ENCODE assay signal across 8 mouse cellular contexts in the genomic region with DNA sequence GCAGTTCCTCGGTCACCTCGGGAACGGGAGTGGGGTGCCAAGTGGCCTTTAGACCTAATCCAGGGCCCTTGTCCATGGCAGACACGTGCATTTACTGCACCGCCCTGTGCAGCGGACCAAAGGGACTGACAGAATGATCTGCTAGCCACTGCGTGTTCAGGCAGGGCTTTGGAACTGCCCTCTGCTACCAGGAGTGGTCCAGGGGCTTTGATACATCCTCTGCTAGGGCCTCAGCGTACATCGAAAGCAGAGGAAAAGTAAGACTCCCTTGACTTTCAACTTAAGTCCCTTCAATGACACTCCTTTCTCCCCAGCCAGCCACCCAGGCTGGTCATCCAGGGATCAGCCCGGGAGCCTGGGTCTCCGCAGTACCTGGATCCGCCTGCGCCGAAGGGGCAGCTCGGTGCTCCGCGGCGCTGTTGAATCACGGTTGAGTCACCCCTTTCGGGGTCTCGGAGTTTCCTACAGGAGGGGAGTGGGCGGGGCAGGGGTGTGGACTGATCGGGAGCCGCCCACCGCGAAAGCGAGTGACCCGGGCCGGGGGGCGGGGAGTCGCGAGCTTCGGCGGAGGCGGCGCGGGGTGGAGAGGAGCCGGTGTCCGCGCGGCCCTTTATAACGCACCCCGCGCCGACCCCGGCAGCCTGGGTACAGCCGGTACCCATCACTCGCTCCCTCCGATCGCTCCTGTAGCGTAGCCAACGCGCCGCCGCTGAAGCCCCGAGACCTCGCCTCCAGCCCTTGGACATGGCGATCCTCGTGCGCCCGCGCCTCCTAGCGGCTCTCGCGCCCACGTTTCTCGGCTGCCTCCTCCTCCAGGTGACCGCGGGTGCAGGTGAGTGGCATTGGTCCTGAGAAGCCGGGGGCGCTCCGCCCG. TPM values are rescaled to one million over a fixed set of nuclear protein-coding genes. Genes with fewer than 3 reads are reported as not detected.
DNase-seq lines count a peak whose midpoint lies in the region; ATAC-seq and TF ChIP-seq lines count a peak whose summit lies in the region.

A gene (plus strand): TSS at position 567 of the 874 bp plus-strand sequence.

- H3K9ac ChIP-seq in embryonic facial prominence, embryonic 15.5 days: peak within 1 kb of the TSS; percentile 39; the same call in 1 of the 2 replicates
- H3K9ac ChIP-seq in heart, embryonic 12.5 days: peak within 1 kb of the TSS; percentile 78
- H3K9ac ChIP-seq in kidney, postnatal 0 days (ENCODE audit: low read depth, low read length): peak within 1 kb of the TSS; percentile 65
- H3K9ac ChIP-seq in liver, embryonic 12.5 days: no peak within 1 kb of the TSS
- peak within 1 kb of the TSS; percentile 76 for H3K9ac ChIP-seq in stomach, embryonic 16.5 days (ENCODE audit: low read length)

- H3K9me3 ChIP-seq in embryonic facial prominence, embryonic 15.5 days (replicated peaks): no peaks in the 10 kb centered on the region
- H3K9me3 ChIP-seq in heart, embryonic 12.5 days (replicated peaks): no peaks in the 10 kb centered on the region
- H3K9me3 ChIP-seq in kidney, postnatal 0 days (replicated peaks; ENCODE audit: low read length): no peaks in the 10 kb centered on the region
- H3K9me3 ChIP-seq in liver, embryonic 12.5 days (replicated peaks): no peaks in the 10 kb centered on the region
- H3K9me3 ChIP-seq in stomach, embryonic 16.5 days (replicated peaks; ENCODE audit: control insufficient read depth, low read length): no peaks in the 10 kb centered on the region

- ATAC-seq in embryonic facial prominence, embryonic 15.5 days (ENCODE audit: insufficient number of reproducible peaks, low FRiP score, low TSS enrichment, low read depth): peak; percentile 88
- ATAC-seq in heart, embryonic 12.5 days (ENCODE audit: insufficient number of reproducible peaks, low FRiP score): peak; percentile 86
- peak; percentile 85 for ATAC-seq in kidney, postnatal 0 days (replicated peaks; ENCODE audit: low FRiP score, low read depth)
- ATAC-seq in liver, embryonic 12.5 days: peak; percentile 58
- peak; percentile 89 for ATAC-seq in stomach, embryonic 16.5 days (ENCODE audit: insufficient read depth, low FRiP score)

- WGBS in embryonic facial prominence, embryonic 15.5 days: 1% methylated on average over 73 of the region's 73 CpGs
- under 1% methylated on average over 69 of the region's 73 CpGs for WGBS in heart, embryonic 12.5 days
- WGBS in kidney, postnatal 0 days: under 1% methylated on average over 73 of the region's 73 CpGs
- WGBS in liver, embryonic 12.5 days (ENCODE audit: insufficient replicate concordance): 1% methylated on average over 64 of the region's 73 CpGs
- WGBS in stomach, embryonic 16.5 days: 1% methylated on average over 73 of the region's 73 CpGs

- peak; percentile 91 for DNase-seq in 3T3-L1 (ENCODE audit: low read depth, low spot score)
- DNase-seq in adrenal gland, postnatal 36 days: peak; percentile 84 to 90
- peak; percentile 87 for DNase-seq in kidney, postnatal 0 days (ENCODE audit: low spot score)
- peak; percentile 45 for DNase-seq in naive thymus-derived CD4-positive, alpha-beta T cell, adult 2 months (ENCODE audit: low read depth)

- H3K4me2 ChIP-seq in embryonic facial prominence, embryonic 15.5 days (replicated peaks): peak within 1 kb of the TSS; percentile 92
- peak within 1 kb of the TSS; percentile 89 for H3K4me2 ChIP-seq in heart, embryonic 12.5 days
- H3K4me2 ChIP-seq in kidney, postnatal 0 days (ENCODE audit: low read length): peak within 1 kb of the TSS; percentile 76
- peak within 1 kb of the TSS; percentile 78 for H3K4me2 ChIP-seq in liver, embryonic 12.5 days
- H3K4me2 ChIP-seq in stomach, embryonic 16.5 days (ENCODE audit: low read depth, low read length): peak within 1 kb of the TSS; percentile 81

- H3K4me3 ChIP-seq in embryonic facial prominence, embryonic 15.5 days (replicated peaks): peak within 1 kb of the TSS; percentile 70
- peak within 1 kb of the TSS; percentile 72 for H3K4me3 ChIP-seq in heart, embryonic 12.5 days
- peak within 1 kb of the TSS; percentile 57 for H3K4me3 ChIP-seq in kidney, postnatal 0 days (replicated peaks; ENCODE audit: low read depth, low read length)
- peak within 1 kb of the TSS; percentile 55 for H3K4me3 ChIP-seq in liver, embryonic 12.5 days
- H3K4me3 ChIP-seq in stomach, embryonic 16.5 days (replicated peaks; ENCODE audit: low read length): peak within 1 kb of the TSS; percentile 69

- no peaks in the 10 kb centered on the region for H3K27me3 ChIP-seq in embryonic facial prominence, embryonic 15.5 days
- peaks cover 10% of the 10 kb centered on the region; the same call in 1 of the 2 replicates for H3K27me3 ChIP-seq in heart, embryonic 12.5 days (replicated peaks)
- no peaks in the 10 kb centered on the region for H3K27me3 ChIP-seq in kidney, postnatal 0 days (ENCODE audit: insufficient read depth, low read length)
- peaks cover 58% of the 10 kb centered on the region for H3K27me3 ChIP-seq in liver, embryonic 12.5 days (replicated peaks)
- no peaks in the 10 kb centered on the region for H3K27me3 ChIP-seq in stomach, embryonic 16.5 days (ENCODE audit: control insufficient read depth, insufficient read depth, low read length)

- H3K27ac ChIP-seq in embryonic facial prominence, embryonic 15.5 days (replicated peaks): peak within 1 kb of the TSS; percentile 56
- peak within 1 kb of the TSS; percentile 55 for H3K27ac ChIP-seq in heart, embryonic 12.5 days (ENCODE audit: poor library complexity, severe bottlenecking)
- H3K27ac ChIP-seq in kidney, postnatal 0 days: peak within 1 kb of the TSS; percentile 75
- H3K27ac ChIP-seq in liver, embryonic 12.5 days: no peak within 1 kb of the TSS
- peak within 1 kb of the TSS; percentile 68 for H3K27ac ChIP-seq in stomach, embryonic 16.5 days (ENCODE audit: low read length)

- peaks cover 28% of the 10 kb centered on the region for H3K4me1 ChIP-seq in embryonic facial prominence, embryonic 15.5 days
- H3K4me1 ChIP-seq in heart, embryonic 12.5 days (replicated peaks): peaks cover 29% of the 10 kb centered on the region
- peaks cover 11% of the 10 kb centered on the region for H3K4me1 ChIP-seq in kidney, postnatal 0 days (replicated peaks; ENCODE audit: insufficient read depth, low read length)
- peaks cover 18% of the 10 kb centered on the region for H3K4me1 ChIP-seq in liver, embryonic 12.5 days
- H3K4me1 ChIP-seq in stomach, embryonic 16.5 days (ENCODE audit: control insufficient read depth, insufficient read depth, low read length): peaks cover 17% of the 10 kb centered on the region

- H3K36me3 ChIP-seq in embryonic facial prominence, embryonic 15.5 days: no peaks in the 10 kb centered on the region
- H3K36me3 ChIP-seq in heart, embryonic 12.5 days: no peaks in the 10 kb centered on the region
- no peaks in the 10 kb centered on the region for H3K36me3 ChIP-seq in kidney, postnatal 0 days (ENCODE audit: insufficient read depth, low read length)
- no peaks in the 10 kb centered on the region for H3K36me3 ChIP-seq in liver, embryonic 12.5 days
- no peaks in the 10 kb centered on the region for H3K36me3 ChIP-seq in stomach, embryonic 16.5 days (ENCODE audit: control insufficient read depth, insufficient read depth, low read length)

- peak; percentile 81 for TF ChIP-seq CTCF in kidney, postnatal 0 days (IDR thresholded peaks at IDR 0.05; ENCODE audit: low read depth)

RNA-seq across cellular contexts. Expression of the gene that starts here (rescaled TPM):
- 10 to 100 TPM; 11.1 to 12.5 TPM for total RNA-seq in adrenal gland, postnatal 36 days (2021)
- polyA plus RNA-seq in embryonic facial prominence, embryonic 15.5 days (2015; fragmentation: Nextera tagmentation; extraction: Ambion mirVana): 27.8 and 49.3 TPM in 2 replicates
- polyA plus RNA-seq in heart, embryonic 12.5 days (2016; fragmentation: Nextera tagmentation; extraction: Ambion mirVana): 6.3 and 9.1 TPM in 2 replicates
- polyA plus RNA-seq in kidney, postnatal 0 days (2015; fragmentation: Nextera tagmentation; extraction: Ambion mirVana): 22.8 and 24.2 TPM in 2 replicates
- polyA plus RNA-seq in liver, embryonic 12.5 days (2016; fragmentation: Nextera tagmentation; extraction: Ambion mirVana): 0.42 and 0.43 TPM in 2 replicates
- 39.0 and 56.7 TPM in 2 replicates for polyA plus RNA-seq in stomach, embryonic 16.5 days (2015; fragmentation: Nextera tagmentation; extraction: Ambion mirVana)

Comparison
In these comparisons a context has a peak if more than half of its experiments do, and no peak if none do; other contexts are left out.
1. Peak in ATAC-seq, H3K4me3 ChIP-seq and H3K4me2 ChIP-seq in liver, embryonic 12.5 days; RNA of the gene not detected or under 1 TPM.